ENCODE assay signal across 14 mouse cellular contexts in the genomic region with DNA sequence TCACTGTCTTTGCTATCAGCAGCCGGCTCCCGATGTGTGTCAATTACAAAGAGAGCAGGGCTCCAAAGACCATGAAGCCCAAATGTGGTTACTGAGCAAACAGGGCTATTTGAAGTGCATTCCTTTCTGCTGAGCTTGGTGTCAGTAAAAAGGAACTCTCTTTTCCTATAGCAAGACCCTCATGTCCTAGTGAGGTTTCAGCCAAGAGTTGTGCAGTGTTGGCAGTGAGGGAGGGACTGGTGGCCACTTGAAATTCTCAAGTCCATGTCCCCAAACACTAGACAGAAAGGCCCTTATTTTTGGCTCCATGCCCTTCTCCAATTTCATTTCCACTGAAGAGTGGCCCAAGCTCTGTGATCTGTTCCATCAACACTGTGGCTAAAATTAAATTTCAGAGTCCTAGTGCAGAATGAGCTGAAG.
DNase-seq lines count a peak whose midpoint lies in the region; ATAC-seq and TF ChIP-seq lines count a peak whose summit lies in the region.
"Had no signal": no experiment of that assay in that cellular context is flagged by ENCODE, and none has a peak within 500 bp of the region (broad histone marks: within the 10 kb centered on the region; RNA-seq: fewer than 3 reads in every experiment).

No protein-coding gene starts in this region.

- no peaks in the 10 kb centered on the region for H3K27me3 ChIP-seq in embryonic facial prominence, embryonic 14.5 days (replicated peaks; ENCODE audit: control insufficient read depth, insufficient read depth, low read length)
- H3K27me3 ChIP-seq in embryonic facial prominence, embryonic 10.5 days (replicated peaks; ENCODE audit: low read depth, poor library complexity, severe bottlenecking): no peaks in the 10 kb centered on the region
- no peaks in the 10 kb centered on the region for H3K27me3 ChIP-seq in heart, adult 2 months (ENCODE audit: control insufficient read depth, insufficient read depth, low read length)
- no peaks in the 10 kb centered on the region for H3K27me3 ChIP-seq in myocyte (ENCODE audit: control insufficient read depth, insufficient read depth, insufficient read length)
- no peaks in the 10 kb centered on the region for H3K27me3 ChIP-seq in hindbrain, embryonic 13.5 days
- H3K27me3 ChIP-seq in intestine, postnatal 0 days (replicated peaks; ENCODE audit: control insufficient read depth, insufficient read depth, low read length): no peaks in the 10 kb centered on the region
- H3K27me3 ChIP-seq: limb, embryonic 13.5 days had no signal

- 60% methylated on average over 2 of the region's 2 CpGs for WGBS in embryonic facial prominence, embryonic 14.5 days
- 76% methylated on average over 2 of the region's 2 CpGs for WGBS in embryonic facial prominence, embryonic 10.5 days
- WGBS in heart, adult 2 months: 38% methylated on average over 2 of the region's 2 CpGs
- 80% methylated on average over 2 of the region's 2 CpGs for WGBS in hindbrain, embryonic 13.5 days
- WGBS in intestine, postnatal 0 days: 48% methylated on average over 2 of the region's 2 CpGs

- no peak for TF ChIP-seq CTCF in heart, adult 2 months (IDR thresholded peaks at IDR 0.05)
- no peak for TF ChIP-seq CTCF in intestine, postnatal 0 days (IDR thresholded peaks at IDR 0.05; ENCODE audit: low read depth)

- TF ChIP-seq EP300 in heart, adult 2 months (IDR thresholded peaks at IDR 0.05; ENCODE audit: insufficient read depth, low read depth, low read length): no peak

- H3K9ac ChIP-seq in embryonic facial prominence, embryonic 14.5 days (ENCODE audit: low read depth, low read length): no peak overlapping the region
- no peak overlapping the region for H3K9ac ChIP-seq in heart, adult 2 months (ENCODE audit: low read depth, low read length)
- no peak overlapping the region for H3K9ac ChIP-seq in hindbrain, embryonic 13.5 days
- H3K9ac ChIP-seq in intestine, postnatal 0 days (ENCODE audit: low read depth, low read length): no peak overlapping the region
- H3K9ac ChIP-seq: limb, embryonic 13.5 days had no signal

- no peaks in the 10 kb centered on the region for H3K79me2 ChIP-seq in heart, adult 2 months (replicated peaks; ENCODE audit: control insufficient read depth, insufficient read depth, low read length)
- H3K79me2 ChIP-seq in myocyte (ENCODE audit: control insufficient read depth, insufficient read depth): no peaks in the 10 kb centered on the region

- no peaks in the 10 kb centered on the region for H3K9me3 ChIP-seq in embryonic facial prominence, embryonic 14.5 days (ENCODE audit: control insufficient read depth, low read length)
- H3K9me3 ChIP-seq in embryonic facial prominence, embryonic 10.5 days: no peaks in the 10 kb centered on the region
- H3K9me3 ChIP-seq in hindbrain, embryonic 13.5 days: no peaks in the 10 kb centered on the region
- H3K9me3 ChIP-seq in intestine, postnatal 0 days (ENCODE audit: control insufficient read depth): no peaks in the 10 kb centered on the region
- H3K9me3 ChIP-seq: limb, embryonic 13.5 days had no signal

- H3ac ChIP-seq in myocyte (ENCODE audit: control insufficient read depth, insufficient read length): no peak overlapping the region

- no peak for ATAC-seq in embryonic facial prominence, embryonic 14.5 days (ENCODE audit: low read depth)
- no peak for ATAC-seq in hindbrain, embryonic 13.5 days (ENCODE audit: low FRiP score)
- no peak for ATAC-seq in intestine, postnatal 0 days
- ATAC-seq: hindbrain, postnatal 0 days had no signal

- intact Hi-C loops in heart, adult 2 months (cut with DNase I): loop anchor here (5.0 kb wide), 1 partner anchor 59 kb away; no protein-coding TSS in a partner anchor

- H3K4me1 ChIP-seq in embryonic facial prominence, embryonic 14.5 days (ENCODE audit: control insufficient read depth, insufficient read depth, low read length): no peaks in the 10 kb centered on the region
- no peaks in the 10 kb centered on the region for H3K4me1 ChIP-seq in embryonic facial prominence, embryonic 10.5 days
- H3K4me1 ChIP-seq in heart, adult 2 months (ENCODE audit: control insufficient read depth, insufficient read depth, low read length): peaks cover 1% of the 10 kb centered on the region; the same call in 1 of the 2 replicates
- no peaks in the 10 kb centered on the region for H3K4me1 ChIP-seq in hindbrain, embryonic 13.5 days (replicated peaks)
- H3K4me1 ChIP-seq in intestine, postnatal 0 days (replicated peaks; ENCODE audit: control insufficient read depth, insufficient read depth, low read length): no peaks in the 10 kb centered on the region
- H3K4me1 ChIP-seq: limb, embryonic 13.5 days had no signal

- no peak overlapping the region for H3K4me2 ChIP-seq in embryonic facial prominence, embryonic 14.5 days (ENCODE audit: low read depth, low read length)
- H3K4me2 ChIP-seq in myocyte (ENCODE audit: low read depth): peak overlapping the region; percentile 38
- no peak overlapping the region for H3K4me2 ChIP-seq in hindbrain, embryonic 13.5 days
- no peak overlapping the region for H3K4me2 ChIP-seq in intestine, postnatal 0 days (replicated peaks; ENCODE audit: low read depth)
- H3K4me2 ChIP-seq: limb, embryonic 13.5 days had no signal

- H3K27ac ChIP-seq in embryonic facial prominence, embryonic 14.5 days (replicated peaks; ENCODE audit: low read depth, low read length): no peak overlapping the region
- H3K27ac ChIP-seq in embryonic facial prominence, embryonic 10.5 days (replicated peaks): no peak overlapping the region
- peak overlapping the region; percentile 33; the same call in 1 of the 2 replicates for H3K27ac ChIP-seq in heart, adult 2 months
- H3K27ac ChIP-seq in hindbrain, embryonic 13.5 days: no peak overlapping the region
- H3K27ac ChIP-seq in intestine, postnatal 0 days (ENCODE audit: low read depth, low read length): no peak overlapping the region
- H3K27ac ChIP-seq: hindbrain, postnatal 0 days; limb, embryonic 13.5 days had no signal

- peak; percentile 35 for DNase-seq in embryonic facial prominence, embryonic 14.5 days (ENCODE audit: low spot score)
- no peak for DNase-seq in embryonic facial prominence, embryonic 10.5 days (ENCODE audit: low spot score)
- peak in 1 of 2 experiments; percentile 27 for DNase-seq in heart, adult 2 months
- DNase-seq in heart, postnatal 4 days: peak; percentile 65
- no peak for DNase-seq in right cerebral cortex, adult 18-20 months
- DNase-seq: adrenal gland, adult 2 months; B cell, adult 2 months; kidney, postnatal 14 days; spleen, adult 18-20 months had no signal

- H3K4me3 ChIP-seq in embryonic facial prominence, embryonic 14.5 days (ENCODE audit: low read depth, low read length): no peak overlapping the region
- H3K4me3 ChIP-seq in embryonic facial prominence, embryonic 10.5 days: no peak overlapping the region
- H3K4me3 ChIP-seq in heart, adult 2 months: no peak overlapping the region
- H3K4me3 ChIP-seq in myocyte: no peak overlapping the region
- H3K4me3 ChIP-seq in hindbrain, embryonic 13.5 days: no peak overlapping the region
- H3K4me3 ChIP-seq in intestine, postnatal 0 days (ENCODE audit: low read depth, low read length): no peak overlapping the region
- H3K4me3 ChIP-seq: limb, embryonic 13.5 days had no signal

- no peaks in the 10 kb centered on the region for H3K36me3 ChIP-seq in embryonic facial prominence, embryonic 14.5 days (ENCODE audit: control insufficient read depth, insufficient read depth, low read length)
- no peaks in the 10 kb centered on the region for H3K36me3 ChIP-seq in embryonic facial prominence, embryonic 10.5 days (replicated peaks)
- H3K36me3 ChIP-seq in heart, adult 2 months (ENCODE audit: control insufficient read depth, insufficient read depth, low read length): no peaks in the 10 kb centered on the region
- no peaks in the 10 kb centered on the region for H3K36me3 ChIP-seq in myocyte (ENCODE audit: control insufficient read depth, insufficient read depth)
- H3K36me3 ChIP-seq in hindbrain, embryonic 13.5 days: no peaks in the 10 kb centered on the region
- H3K36me3 ChIP-seq in intestine, postnatal 0 days (ENCODE audit: control insufficient read depth, insufficient read depth): no peaks in the 10 kb centered on the region
- H3K36me3 ChIP-seq: limb, embryonic 13.5 days had no signal

- TF ChIP-seq POLR2A in heart, adult 2 months (IDR thresholded peaks at IDR 0.05; ENCODE audit: insufficient read depth, low read depth, low read length): no peak
- TF ChIP-seq POLR2A in myocyte (IDR thresholded peaks at IDR 0.05; ENCODE audit: insufficient read length, low read depth): no peak

TF ChIP-seq in myocyte, 11 proteins besides CTCF, POLR2A, EP300 and RAD21:
- TF ChIP-seq CEBPB (IDR thresholded peaks at IDR 0.05; ENCODE audit: insufficient read depth, poor library complexity, severe bottlenecking) (0 out of 2 replicates have a peak, but pooled peaks have one; percentile 10), MYOG (IDR thresholded peaks at IDR 0.05; ENCODE audit: control insufficient read depth in 1 of 3, insufficient read depth in 1 of 3, insufficient read length in 2 of 3, low read depth in 2 of 3) (no peak), USF1 (IDR thresholded peaks at IDR 0.05; ENCODE audit: low read depth) (no peak), POLR2AphosphoS2 (IDR thresholded peaks at IDR 0.05; ENCODE audit: insufficient read length, low read depth) (no peak)

Comparison
In these comparisons a context has a peak if more than half of its experiments do, and no peak if none do; other contexts are left out.
1. DNase-seq: peak in embryonic facial prominence, embryonic 14.5 days (single experiment) and heart, postnatal 4 days (single experiment); none in embryonic facial prominence, embryonic 10.5 days (single experiment) and right cerebral cortex, adult 18-20 months (single experiment).